Mouse (Mus musculus) subcutaneous adipose tissue, adult 2 months (tissue): ENCODE measurements around the gene Cntnap5b. TPM values are rescaled to one million over a fixed set of nuclear protein-coding genes. Genes with fewer than 3 reads are reported as not detected.

ENCODE experiments used
- polyA plus RNA-seq: library from polyadenylated mRNA; depleted of rRNA; stranded (reverse); fragments of >200 nt; gene quantifications from 2 replicates; pipeline ENCODE4 v1.2.3, GENCODE M21; 2012; ENCODE audit warnings: low replicate concordance; rRNA removed

The Cntnap5b gene
- polyA plus RNA-seq = not detected in 2 replicates

GRCm38 (mm10) chr1:99772614-99773013 is at the start of gene Cntnap5b:
Gene Cntnap5b, plus strand, starts transcription at chr1:99772765.

